Comparison of ENCODE assay signal across 15 mouse cellular contexts in genomic region chr4:95279200-95279599, GRCm38 (mm10).
DNase-seq lines count a peak whose midpoint lies in the region; ATAC-seq and TF ChIP-seq lines count a peak whose summit lies in the region.
"Had no signal": no experiment of that assay in that cellular context is flagged by ENCODE, and none has a peak within 500 bp of the region (broad histone marks: within the 10 kb centered on the region; RNA-seq: fewer than 3 reads in every experiment).

No protein-coding gene starts in this region.

- peak; percentile 50 for ATAC-seq in intestine, embryonic 15.5 days
- no peak for ATAC-seq in midbrain, postnatal 0 days (ENCODE audit: low FRiP score)

- H3K4me2 ChIP-seq in intestine, embryonic 15.5 days (replicated peaks), result no peak overlapping the region
- H3K4me2 ChIP-seq in midbrain, postnatal 0 days (ENCODE audit: low read depth, low read length, poor library complexity, severe bottlenecking), result no peak overlapping the region
- H3K4me2 ChIP-seq: heart, embryonic 12.5 days had no signal

- H3K4me1 ChIP-seq in intestine, embryonic 15.5 days (replicated peaks), result peaks cover 13% of the 10 kb centered on the region
- no peaks in the 10 kb centered on the region for H3K4me1 ChIP-seq in midbrain, postnatal 0 days (ENCODE audit: insufficient read depth, low read length)

- peak; percentile 20 for DNase-seq in embryo, embryonic 11 days
- DNase-seq in embryo, embryonic 9.5 days (ENCODE audit: extremely low spot score), result no peak
- peak; percentile 21 to 45 for DNase-seq in kidney, postnatal 4 days
- no peak for DNase-seq in kidney, postnatal 36 days
- DNase-seq in lung, postnatal 36 days, result peak; percentile 15
- no peak for DNase-seq in midbrain, postnatal 0 days (ENCODE audit: low spot score)
- no peak for DNase-seq in thymus, postnatal 36 days
- DNase-seq: cerebellum, adult 8-10 months; heart, postnatal 4 days; layer of hippocampus, adult 9-11 months had no signal

- TF ChIP-seq CTCF in midbrain, postnatal 0 days (IDR thresholded peaks at IDR 0.05), result no peak

- 53% methylated on average over 2 of the region's 2 CpGs for WGBS in intestine, embryonic 15.5 days
- 81% methylated on average over 2 of the region's 2 CpGs for WGBS in midbrain, postnatal 0 days

- H3K27me3 ChIP-seq in intestine, embryonic 15.5 days (replicated peaks), result no peaks in the 10 kb centered on the region
- no peaks in the 10 kb centered on the region for H3K27me3 ChIP-seq in midbrain, postnatal 0 days (ENCODE audit: insufficient read depth, low read length)
- H3K27me3 ChIP-seq: CH12.LX; heart, embryonic 12.5 days had no signal

- no peak overlapping the region for H3K4me3 ChIP-seq in intestine, embryonic 15.5 days (replicated peaks)
- no peak overlapping the region for H3K4me3 ChIP-seq in midbrain, postnatal 0 days (ENCODE audit: low read depth, low read length)
- H3K4me3 ChIP-seq: heart, embryonic 12.5 days; megakaryocyte, embryonic 14.5 days had no signal

- H3K36me3 ChIP-seq in intestine, embryonic 15.5 days, result no peaks in the 10 kb centered on the region
- H3K36me3 ChIP-seq in midbrain, postnatal 0 days (ENCODE audit: insufficient read depth, low read length), result no peaks in the 10 kb centered on the region
- H3K36me3 ChIP-seq: heart, embryonic 12.5 days had no signal

- no peaks in the 10 kb centered on the region for H3K9me3 ChIP-seq in intestine, embryonic 15.5 days
- no peaks in the 10 kb centered on the region for H3K9me3 ChIP-seq in midbrain, postnatal 0 days (ENCODE audit: low read length)
- H3K9me3 ChIP-seq: heart, embryonic 12.5 days; megakaryocyte, embryonic 14.5 days had no signal

- H3K9ac ChIP-seq in intestine, embryonic 15.5 days, result no peak overlapping the region
- no peak overlapping the region for H3K9ac ChIP-seq in midbrain, postnatal 0 days (replicated peaks; ENCODE audit: low read length, poor library complexity, severe bottlenecking)
- H3K9ac ChIP-seq: heart, embryonic 12.5 days; liver, embryonic 14.5 days had no signal

- H3K27ac ChIP-seq in intestine, embryonic 15.5 days, result peak overlapping the region; percentile 85
- no peak overlapping the region for H3K27ac ChIP-seq in midbrain, postnatal 0 days (ENCODE audit: low read depth, low read length)
- H3K27ac ChIP-seq: liver, embryonic 14.5 days had no signal

Comparison
In these comparisons a context has a peak if more than half of its experiments do, and no peak if none do; other contexts are left out.
1. DNase-seq: peak in embryo, embryonic 11 days (single experiment), kidney, postnatal 4 days (2 of 2) and lung, postnatal 36 days (single experiment); none in embryo, embryonic 9.5 days (single experiment), kidney, postnatal 36 days (0 of 2), midbrain, postnatal 0 days (single experiment) and thymus, postnatal 36 days (0 of 2).